Mouse (Mus musculus): ENCODE measurements around the gene Pcna. TPM values are rescaled to one million over a fixed set of nuclear protein-coding genes. Genes with fewer than 3 reads are reported as not detected.
"Not testable (repeated sequence)": the region's sequence is repeated elsewhere in the genome, so short reads cannot be mapped to it uniquely, and the experiment has no call there.

Gene Pcna
- polyA plus RNA-seq, 1 experiment from 2014 or later = 263 TPM

DNA sequence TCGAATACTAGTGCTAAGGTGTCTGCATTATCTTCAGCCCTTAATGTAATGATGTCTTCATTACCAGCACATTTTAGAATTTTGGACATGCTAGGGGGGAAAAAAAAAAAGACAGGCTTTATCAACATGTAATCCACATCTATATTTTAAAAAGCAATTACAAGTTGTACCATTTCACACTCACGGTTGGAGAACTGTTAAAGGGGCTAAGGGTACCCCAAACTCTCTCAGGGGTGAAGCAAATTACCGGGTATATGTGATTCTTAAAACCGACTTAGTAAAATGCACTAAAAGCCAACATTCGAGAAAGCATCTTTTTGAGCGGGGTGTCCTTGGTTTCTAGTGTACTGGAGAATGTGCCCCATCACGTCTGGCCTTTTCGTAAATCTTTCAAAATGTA, 1.2 kb downstream of the Pcna start:
- H3K9me3 ChIP-seq (replicated peaks) = no peaks in the 10 kb centered on the region
- H3K4me2 ChIP-seq = peak overlapping the region; percentile 72
- ATAC-seq (replicated peaks; ENCODE audit: low FRiP score) = no peak
- peaks cover 32% of the 10 kb centered on the region for H3K36me3 ChIP-seq
- WGBS = 10% methylated on average over 8 of the region's 8 CpGs
- peaks cover 31% of the 10 kb centered on the region for H3K4me1 ChIP-seq
- no peaks in the 10 kb centered on the region for H3K27me3 ChIP-seq
- H3K4me3 ChIP-seq (replicated peaks) = peak overlapping the region; percentile 74
- H3K27ac ChIP-seq = peak overlapping the region; percentile 89
- H3K9ac ChIP-seq = peak overlapping the region; percentile 67

DNA sequence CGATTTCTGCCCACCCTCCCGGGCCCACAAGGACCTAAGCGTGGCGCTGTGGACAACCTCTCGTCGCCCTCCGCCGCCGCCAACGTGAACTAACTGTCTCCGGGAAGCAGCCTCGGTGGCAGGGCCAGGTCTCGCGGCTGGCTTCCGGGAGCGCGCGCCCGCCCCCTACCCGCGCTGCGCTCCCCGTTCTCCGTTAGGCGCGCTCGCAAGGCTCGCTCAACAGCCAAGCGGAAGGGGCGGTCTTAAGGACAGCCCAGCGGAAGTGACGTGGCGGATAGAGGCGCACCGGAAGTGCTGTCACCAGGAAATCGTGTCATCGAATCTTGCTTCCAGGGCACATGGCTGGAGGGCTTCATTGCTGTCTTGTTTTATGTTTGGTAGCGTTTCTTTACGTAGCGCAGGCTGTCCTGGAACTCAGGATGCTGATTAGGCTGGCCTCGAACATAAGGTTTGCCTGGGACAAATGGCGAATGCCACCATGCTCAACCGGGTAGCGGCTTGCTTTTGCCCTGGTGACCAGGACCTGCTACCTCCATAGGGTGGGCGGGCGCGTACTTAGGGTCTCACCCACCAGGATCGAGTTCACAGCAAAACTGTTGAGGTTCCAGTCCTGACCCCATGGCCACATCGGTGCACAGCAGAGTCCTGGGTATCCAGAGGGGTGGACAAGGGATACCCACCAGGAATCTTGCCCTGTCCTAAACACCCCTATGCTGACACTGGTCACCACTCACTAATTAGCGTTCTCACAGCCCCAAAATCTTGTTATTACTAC, 5.4 kb downstream of the Pcna start, which contains the start of gene Tmem230:
Tmem230 (minus strand) TSS at position 269 of the 775 bp plus-strand sequence.
- H3K4me1 ChIP-seq = peaks cover 35% of the 10 kb centered on the region
- H3K4me3 ChIP-seq (replicated peaks) = peak within 1 kb of the TSS; percentile 71
- peaks cover 63% of the 10 kb centered on the region for H3K36me3 ChIP-seq
- H3K9ac ChIP-seq = peak within 1 kb of the TSS; percentile 82
- WGBS = 5% methylated on average over 50 of the region's 50 CpGs
- H3K9me3 ChIP-seq (replicated peaks) = no peaks in the 10 kb centered on the region
- peak; percentile 93 for ATAC-seq (replicated peaks; ENCODE audit: low FRiP score)
- peak within 1 kb of the TSS; percentile 87 for H3K27ac ChIP-seq
- H3K27me3 ChIP-seq = no peaks in the 10 kb centered on the region
- H3K4me2 ChIP-seq = peak within 1 kb of the TSS; percentile 84

DNA sequence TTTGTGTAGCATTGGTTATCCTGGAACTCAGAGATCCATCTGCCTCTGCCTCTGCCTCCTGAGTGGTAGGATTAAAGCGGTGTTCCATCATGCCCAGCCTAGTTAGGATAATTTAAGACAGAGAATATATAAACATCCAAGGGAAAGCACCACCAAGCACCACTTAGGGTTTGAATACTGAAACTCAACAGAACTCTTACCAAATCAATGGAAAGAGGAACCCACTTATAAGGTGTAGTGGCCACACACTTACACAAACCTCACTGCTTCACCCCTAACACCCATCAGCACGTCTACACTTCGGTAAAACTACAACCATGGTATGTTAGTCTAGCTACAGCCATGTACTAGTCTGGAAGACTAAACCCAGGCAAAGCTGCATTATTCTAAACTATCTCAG, 9.7 kb downstream of the Pcna start:
- Histone ChIP-seq H3K36me3 (peaks cover 52% of the 10 kb centered on the region), H3K4me2 (no peak overlapping the region), H3K27me3 (no peaks in the 10 kb centered on the region), H3K27ac (no peak overlapping the region), H3K4me1 (peaks cover 11% of the 10 kb centered on the region), H3K9me3 (replicated peaks) (no peaks in the 10 kb centered on the region), H3K4me3 (replicated peaks) (no peak overlapping the region), H3K9ac (no peak overlapping the region)
- ATAC-seq (replicated peaks; ENCODE audit: low FRiP score) = no peak
- 95% methylated on average over 3 of the region's 3 CpGs for WGBS

DNA sequence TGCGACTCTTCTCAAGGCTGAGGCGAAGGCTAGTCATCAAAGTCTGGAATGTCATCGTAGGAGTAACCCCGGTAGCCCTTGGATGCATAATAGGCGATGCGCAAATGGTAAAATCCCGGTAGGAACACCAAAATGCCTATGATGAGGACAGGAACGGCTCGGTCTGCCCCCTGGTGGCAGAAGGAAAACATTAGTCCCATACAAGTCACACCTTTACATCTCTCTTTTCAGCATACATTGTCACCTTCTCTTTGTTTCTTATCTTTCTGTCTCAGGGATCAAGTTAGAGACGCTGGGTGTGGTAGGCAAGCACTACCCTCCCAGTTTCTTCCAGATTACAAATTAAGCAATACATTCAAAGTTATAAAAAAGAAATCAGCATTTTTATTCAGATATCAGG, 12.7 kb downstream of the Pcna start:
- not testable (repeated sequence) for H3K4me1 ChIP-seq; H3K27me3 ChIP-seq; ATAC-seq (replicated peaks; ENCODE audit: low FRiP score); H3K4me2 ChIP-seq; H3K4me3 ChIP-seq (replicated peaks); H3K9me3 ChIP-seq (replicated peaks); H3K9ac ChIP-seq; H3K27ac ChIP-seq
- WGBS = 34% methylated on average over 10 of the region's 10 CpGs
- peaks cover 41% of the 10 kb centered on the region for H3K36me3 ChIP-seq

DNA sequence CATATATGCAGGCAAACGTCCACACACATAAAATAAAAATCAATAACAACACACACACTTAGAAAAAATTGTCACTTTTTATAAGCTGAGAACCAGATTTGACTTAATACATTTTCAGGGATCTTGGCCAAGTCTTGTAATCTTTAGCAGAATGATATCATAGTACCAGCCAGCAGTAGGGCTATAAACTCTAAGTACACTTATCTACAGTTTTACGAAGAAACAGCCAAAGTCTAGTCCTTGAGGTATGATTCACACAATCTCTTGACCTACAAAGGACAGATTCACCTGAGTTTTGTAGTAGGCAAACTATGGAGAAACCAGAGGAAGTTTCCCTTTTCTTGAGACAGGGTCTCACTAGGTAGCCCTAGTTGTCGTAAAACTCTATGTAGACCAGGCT, 13.7 kb downstream of the Pcna start:
- WGBS = 89% methylated on average over 3 of the region's 3 CpGs
- not testable (repeated sequence) for H3K27ac ChIP-seq; H3K4me2 ChIP-seq; ATAC-seq (replicated peaks; ENCODE audit: low FRiP score); H3K9me3 ChIP-seq (replicated peaks); H3K4me3 ChIP-seq (replicated peaks); H3K4me1 ChIP-seq; H3K9ac ChIP-seq; H3K27me3 ChIP-seq
- H3K36me3 ChIP-seq = peaks cover 31% of the 10 kb centered on the region

DNA sequence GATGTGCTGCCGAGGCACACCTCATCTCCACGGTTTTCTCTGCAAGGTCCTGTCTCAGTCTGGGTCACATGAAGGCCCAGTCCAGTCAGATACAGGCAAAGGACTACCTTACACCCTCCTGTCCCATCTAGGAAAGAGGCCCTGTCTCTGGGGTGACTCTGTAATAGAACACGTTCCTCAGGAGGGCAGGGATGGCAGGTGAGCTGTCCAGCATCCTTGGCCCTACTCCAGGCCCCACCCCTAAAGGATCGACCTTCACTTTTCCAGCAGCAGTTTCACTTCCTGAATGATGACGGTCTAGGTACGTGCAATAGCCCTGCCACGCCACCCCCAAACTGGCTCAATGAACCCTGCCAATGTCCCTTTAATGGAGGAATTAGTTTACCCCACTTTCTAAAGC, 17.1 kb downstream of the Pcna start:
- WGBS = 73% methylated on average over 7 of the region's 7 CpGs
- H3K27me3 ChIP-seq = no peaks in the 10 kb centered on the region
- no peak overlapping the region for H3K4me3 ChIP-seq (replicated peaks)
- no peak overlapping the region for H3K27ac ChIP-seq
- no peak overlapping the region for H3K4me2 ChIP-seq
- no peak overlapping the region for H3K9ac ChIP-seq
- no peaks in the 10 kb centered on the region for H3K9me3 ChIP-seq (replicated peaks)
- peaks cover under 1% of the 10 kb centered on the region; the same call in 1 of the 2 replicates for H3K36me3 ChIP-seq
- peaks cover 13% of the 10 kb centered on the region for H3K4me1 ChIP-seq
- no peak for ATAC-seq (replicated peaks; ENCODE audit: low FRiP score)

GRCm38 (mm10) chr2:132235291-132235690, 17.8 kb downstream of the Pcna start:
- no peak overlapping the region for H3K4me2 ChIP-seq
- no peaks in the 10 kb centered on the region for H3K9me3 ChIP-seq (replicated peaks)
- peaks cover 13% of the 10 kb centered on the region for H3K4me1 ChIP-seq
- no peaks in the 10 kb centered on the region for H3K36me3 ChIP-seq
- no peak for ATAC-seq (replicated peaks; ENCODE audit: low FRiP score)
- H3K4me3 ChIP-seq (replicated peaks) = no peak overlapping the region
- WGBS = 31% methylated on average over 2 of the region's 2 CpGs
- no peak overlapping the region for H3K9ac ChIP-seq
- no peak overlapping the region for H3K27ac ChIP-seq
- H3K27me3 ChIP-seq = no peaks in the 10 kb centered on the region

GRCm38 (mm10) chr2:132233985-132234765, 18.9 kb downstream of the Pcna start:
- Histone ChIP-seq H3K9me3 (replicated peaks) (no peaks in the 10 kb centered on the region), H3K36me3 (no peaks in the 10 kb centered on the region), H3K27ac (no peak overlapping the region), H3K4me3 (replicated peaks) (no peak overlapping the region), H3K4me1 (peaks cover 13% of the 10 kb centered on the region), H3K27me3 (no peaks in the 10 kb centered on the region), H3K9ac (no peak overlapping the region), H3K4me2 (no peak overlapping the region)
- peak; percentile 46; the same call in 1 of the 2 replicates for ATAC-seq (replicated peaks; ENCODE audit: low FRiP score)
- 46% methylated on average over 16 of the region's 16 CpGs for WGBS

- 95% methylated on average over 3 of the region's 3 CpGs for WGBS
- Histone ChIP-seq H3K4me3 (replicated peaks) (no peak overlapping the region), H3K36me3 (no peaks in the 10 kb centered on the region), H3K9ac (no peak overlapping the region), H3K4me1 (peaks cover 13% of the 10 kb centered on the region), H3K4me2 (no peak overlapping the region), H3K27me3 (no peaks in the 10 kb centered on the region), H3K27ac (no peak overlapping the region), H3K9me3 (replicated peaks) (no peaks in the 10 kb centered on the region)
- no peak for ATAC-seq (replicated peaks; ENCODE audit: low FRiP score)
Measured at GRCm38 (mm10) chr2:132232413-132232945, 20.6 kb downstream of the Pcna start.

- no peaks in the 10 kb centered on the region for H3K9me3 ChIP-seq (replicated peaks)
- 89% methylated on average over 4 of the region's 4 CpGs for WGBS
- H3K36me3 ChIP-seq = no peaks in the 10 kb centered on the region
- no peak overlapping the region for H3K9ac ChIP-seq
- no peak for ATAC-seq (replicated peaks; ENCODE audit: low FRiP score)
- H3K4me3 ChIP-seq (replicated peaks) = no peak overlapping the region
- H3K27me3 ChIP-seq = no peaks in the 10 kb centered on the region
- H3K4me1 ChIP-seq = 0 out of 2 replicates have a peak, but pooled peaks cover 2% of the 10 kb centered on the region
- H3K27ac ChIP-seq = no peak overlapping the region
- H3K4me2 ChIP-seq = no peak overlapping the region
Measured at GRCm38 (mm10) chr2:132224359-132224758, 28.8 kb downstream of the Pcna start.

DNA sequence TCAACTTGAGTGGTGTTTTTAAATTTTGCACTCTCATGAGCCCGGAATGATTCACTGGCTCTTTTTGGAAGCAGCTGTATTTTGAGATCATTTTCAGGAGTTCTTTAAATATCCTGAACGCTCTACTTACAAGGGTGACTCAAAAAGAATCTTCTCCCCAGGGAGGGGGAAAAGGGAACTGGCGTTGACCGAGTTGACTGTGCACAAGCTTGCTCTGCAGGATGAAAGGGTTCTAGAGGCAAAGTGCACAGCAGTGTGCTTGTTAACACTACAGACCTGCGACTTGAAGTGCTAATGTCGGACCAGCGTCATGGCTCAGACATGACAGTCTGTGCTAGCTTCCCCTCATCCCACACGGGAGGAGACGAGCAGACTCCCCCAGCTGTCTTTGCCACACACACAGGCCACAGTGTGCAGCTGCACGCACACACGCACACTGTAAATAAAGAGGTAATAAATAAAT, 31.5 kb downstream of the Pcna start:
- H3K27me3 ChIP-seq = no peaks in the 10 kb centered on the region
- ATAC-seq (replicated peaks; ENCODE audit: low FRiP score) = no peak

More for the DNA sequence above, 31.5 kb downstream of the Pcna start:
- no peaks in the 10 kb centered on the region for H3K36me3 ChIP-seq
- 48% methylated on average over 11 of the region's 11 CpGs for WGBS
- no peak overlapping the region for H3K4me2 ChIP-seq
- H3K9me3 ChIP-seq (replicated peaks) = no peaks in the 10 kb centered on the region
- H3K27ac ChIP-seq = no peak overlapping the region
- H3K9ac ChIP-seq = no peak overlapping the region
- no peak overlapping the region for H3K4me3 ChIP-seq (replicated peaks)
- 0 out of 2 replicates have a peak, but pooled peaks cover 2% of the 10 kb centered on the region for H3K4me1 ChIP-seq
